Mouse (Mus musculus) testis, adult 10 weeks (tissue): Measurements from ENCODE around the gene Ccl6. TPM values are rescaled to one million over a fixed set of nuclear protein-coding genes. Genes with fewer than 3 reads are reported as not detected.

Source experiments
- polyA plus RNA-seq: library from polyadenylated mRNA; stranded (reverse); fragments of 350-450 nt; fragmentation: Illumina TruSeq; extraction: RNeasy Lipid Tissue Mini Kit (QIAGEN cat#74804); gene quantifications from one replicate; pipeline ENCODE4 v1.2.3, GENCODE M21; 2014; ENCODE audit warnings: low read depth, low replicate concordance

Gene Ccl6
- 0.76 TPM for polyA plus RNA-seq

DNA sequence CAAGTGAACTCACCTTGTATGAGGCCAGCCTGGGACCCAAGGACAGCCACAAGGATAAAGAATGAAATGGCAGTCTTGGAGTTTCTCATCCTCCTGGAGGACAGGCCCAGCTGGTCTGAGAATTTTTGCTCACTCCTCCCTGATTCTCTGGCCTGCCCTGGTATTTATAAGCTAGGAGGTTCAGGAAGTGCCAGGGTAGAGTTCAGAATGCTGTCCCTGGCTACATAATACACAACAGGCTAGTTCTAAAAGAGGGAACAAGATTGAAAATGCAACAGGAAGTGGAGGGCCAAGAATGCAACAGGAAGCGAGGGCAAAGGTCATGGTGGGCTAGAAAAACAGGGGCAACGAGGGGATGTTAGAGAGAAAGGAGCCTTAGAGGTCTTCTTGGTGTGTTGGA, at the start of gene Ccl6:
Gene Ccl6, minus strand, starts transcription at position 235 of the 400 bp plus-strand sequence.

GRCm38 (mm10) chr11:83578186-83578760, 14.6 kb downstream of the Ccl6 start, which contains the start of gene Ccl9:
Ccl9 (minus strand) TSS chr11:83578636.

Other genes starting within 250 kb of the Ccl6 start
- 0.08 TPM for gene Rasl10b, start 183.9 kb downstream of the Ccl6 start, polyA plus RNA-seq
- not detected for gene Gas2l2, start 163.6 kb downstream of the Ccl6 start, polyA plus RNA-seq
- gene 1700020L24Rik, start 155.4 kb downstream of the Ccl6 start, polyA plus RNA-seq, result 3.0 TPM
- 0.18 TPM for gene Mmp28, start 130.0 kb downstream of the Ccl6 start, polyA plus RNA-seq
- 156 TPM for gene Taf15, start 120.0 kb downstream of the Ccl6 start, polyA plus RNA-seq
- 30.0 TPM for gene Heatr9, start 70.9 kb downstream of the Ccl6 start, polyA plus RNA-seq
- gene Ccl5, start 62.6 kb downstream of the Ccl6 start, polyA plus RNA-seq, result 0.52 TPM
- gene Ccl9, start 14.5 kb downstream of the Ccl6 start, polyA plus RNA-seq, result 0.24 TPM
- gene Rpl9-ps1, start 52.5 kb upstream of the Ccl6 start, polyA plus RNA-seq, result not detected
- gene Ccl3, start 56.3 kb upstream of the Ccl6 start, polyA plus RNA-seq, result not detected
- gene Ccl4, start 69.5 kb upstream of the Ccl6 start, polyA plus RNA-seq, result not detected
- gene Wfdc17, start 110.9 kb upstream of the Ccl6 start, polyA plus RNA-seq, result 9.5 TPM
- gene Wfdc18, start 115.9 kb upstream of the Ccl6 start, polyA plus RNA-seq, result 0.62 TPM
- not detected for gene Wfdc21, start 153.9 kb upstream of the Ccl6 start, polyA plus RNA-seq
- gene Heatr6, start 160.6 kb upstream of the Ccl6 start, polyA plus RNA-seq, result 2.6 TPM